Mouse (Mus musculus) heart, adult 10 weeks (tissue): ENCODE results near the gene Mgat2. TPM values are rescaled to one million over a fixed set of nuclear protein-coding genes. Genes with fewer than 3 reads are reported as not detected.

Experiments
- polyA plus RNA-seq: library from polyadenylated mRNA; stranded (reverse); fragments of 350-450 nt; fragmentation: Illumina TruSeq; extraction: RNeasy Lipid Tissue Mini Kit (QIAGEN cat#74804); gene quantifications from one replicate; pipeline ENCODE4 v1.2.3, GENCODE M21; 2014; ENCODE audit warnings: low read depth, low replicate concordance

Mgat2 gene
- 19.7 TPM for polyA plus RNA-seq

DNA sequence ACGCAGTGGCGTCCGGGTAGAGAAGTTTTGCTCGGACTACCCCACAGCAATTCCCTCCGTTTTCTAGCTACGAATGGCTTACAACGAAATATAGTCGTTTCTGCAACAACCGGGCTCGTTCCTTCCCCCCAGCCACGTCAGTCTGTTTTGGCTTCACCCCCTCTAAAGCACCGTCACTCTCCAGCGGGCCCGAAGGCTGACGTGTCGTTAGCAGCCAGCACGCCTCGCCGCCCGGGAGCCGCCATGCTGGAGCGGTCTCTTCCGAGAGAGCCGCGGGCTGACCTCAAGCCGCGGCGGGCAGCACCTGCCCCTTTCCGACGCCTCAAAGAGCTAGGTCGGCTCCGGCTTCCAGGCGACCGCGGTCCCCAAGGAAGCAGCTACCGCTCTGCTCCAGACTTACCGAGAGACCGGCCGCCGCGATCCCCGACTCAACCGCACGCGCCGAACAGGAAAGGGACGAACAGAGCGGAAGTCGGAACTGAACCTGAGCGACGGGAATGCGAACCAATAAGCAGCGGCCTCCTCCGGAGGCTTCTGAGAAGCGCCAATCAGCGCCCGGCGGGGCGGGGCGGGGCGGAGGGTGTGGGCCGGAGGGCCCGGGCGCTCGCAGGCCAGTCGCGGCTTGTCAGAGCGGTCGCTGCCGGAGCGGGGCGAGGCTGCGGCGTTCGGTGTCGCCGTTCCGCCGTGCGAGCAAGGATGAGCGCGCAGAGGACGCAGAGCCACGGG lies at the start of gene Mgat2, which contains the start of gene Rpl36al:
Gene Mgat2 (plus strand): TSS at position 575 of the 726 bp plus-strand sequence.
Gene Rpl36al (minus strand): TSS at position 501 of the 726 bp plus-strand sequence.

DNA sequence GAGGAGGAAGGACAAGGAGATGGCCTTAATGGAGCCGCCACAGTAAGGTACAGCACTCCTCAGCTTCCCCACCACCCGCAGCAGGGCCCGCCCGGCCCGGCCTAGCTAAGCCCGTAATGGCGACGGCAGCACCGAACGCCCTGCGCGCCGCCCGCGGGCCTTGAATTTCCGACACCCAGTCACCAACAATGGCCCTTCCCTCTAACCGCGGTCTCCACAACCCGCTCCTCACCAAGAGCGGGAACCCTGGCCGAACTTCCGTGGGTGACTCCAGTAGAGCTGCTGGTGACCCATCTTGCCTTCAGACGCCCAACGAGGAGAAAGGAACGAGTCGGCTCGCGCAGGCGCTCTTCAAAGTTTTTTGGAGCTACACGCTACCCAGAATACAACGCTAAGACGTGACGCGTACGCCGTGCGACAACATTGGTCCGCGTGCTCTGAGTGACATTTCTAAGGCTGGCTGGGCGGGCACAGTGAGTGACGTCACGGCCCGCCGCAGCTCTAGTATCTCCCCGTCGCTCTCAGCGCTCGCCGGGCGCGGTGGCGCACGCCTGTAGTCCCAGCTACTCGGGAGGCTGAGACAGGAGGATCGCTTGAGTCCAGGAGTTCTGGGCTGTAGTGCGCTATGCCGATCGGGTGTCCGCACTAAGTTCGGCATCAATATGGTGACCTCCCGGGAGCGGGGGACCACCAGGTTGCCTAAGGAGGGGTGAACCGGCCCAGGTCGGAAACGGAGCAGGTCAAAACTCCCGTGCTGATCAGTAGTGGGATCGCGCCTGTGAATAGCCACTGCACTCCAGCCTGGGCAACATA lies 25.0 kb upstream of the Mgat2 start, which contains the start of gene Rps29:
Gene Rps29 (minus strand): TSS at position 422 of the 813 bp plus-strand sequence.

DNA sequence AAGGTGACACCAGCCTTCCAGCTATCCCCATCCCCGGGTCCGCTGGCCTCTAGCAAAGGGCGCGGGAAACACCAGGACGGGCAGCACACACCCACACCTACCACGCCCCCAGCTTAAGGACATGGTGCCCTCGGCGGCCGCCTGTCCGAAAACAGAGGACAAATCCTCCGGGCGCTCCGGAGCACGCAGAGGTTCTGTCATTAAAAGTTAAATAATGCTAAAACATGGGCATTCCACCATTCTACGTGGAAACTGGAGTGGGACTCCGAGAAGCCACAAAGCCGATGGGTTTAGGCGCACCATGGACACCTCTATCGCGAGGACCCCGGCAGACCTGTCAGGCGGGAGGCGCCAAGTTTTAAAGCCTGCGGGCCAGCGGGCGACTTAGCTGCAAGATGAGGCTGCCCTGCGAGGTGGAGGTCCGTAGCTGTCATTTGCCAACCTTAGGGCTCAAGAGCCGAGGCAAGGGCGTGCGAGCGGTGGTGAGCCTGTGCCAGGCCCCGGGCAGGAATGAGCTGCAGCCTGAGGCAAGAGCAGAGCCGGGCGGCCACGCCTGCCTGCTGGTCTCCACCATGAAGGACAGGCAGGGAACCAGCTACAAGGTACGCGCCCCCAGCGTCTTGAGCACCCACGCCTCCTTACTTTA lies 15.4 kb upstream of the Mgat2 start, which contains the start of gene Lrr1:
Gene Lrr1 (plus strand): TSS at position 354 of the 646 bp plus-strand sequence.

DNA sequence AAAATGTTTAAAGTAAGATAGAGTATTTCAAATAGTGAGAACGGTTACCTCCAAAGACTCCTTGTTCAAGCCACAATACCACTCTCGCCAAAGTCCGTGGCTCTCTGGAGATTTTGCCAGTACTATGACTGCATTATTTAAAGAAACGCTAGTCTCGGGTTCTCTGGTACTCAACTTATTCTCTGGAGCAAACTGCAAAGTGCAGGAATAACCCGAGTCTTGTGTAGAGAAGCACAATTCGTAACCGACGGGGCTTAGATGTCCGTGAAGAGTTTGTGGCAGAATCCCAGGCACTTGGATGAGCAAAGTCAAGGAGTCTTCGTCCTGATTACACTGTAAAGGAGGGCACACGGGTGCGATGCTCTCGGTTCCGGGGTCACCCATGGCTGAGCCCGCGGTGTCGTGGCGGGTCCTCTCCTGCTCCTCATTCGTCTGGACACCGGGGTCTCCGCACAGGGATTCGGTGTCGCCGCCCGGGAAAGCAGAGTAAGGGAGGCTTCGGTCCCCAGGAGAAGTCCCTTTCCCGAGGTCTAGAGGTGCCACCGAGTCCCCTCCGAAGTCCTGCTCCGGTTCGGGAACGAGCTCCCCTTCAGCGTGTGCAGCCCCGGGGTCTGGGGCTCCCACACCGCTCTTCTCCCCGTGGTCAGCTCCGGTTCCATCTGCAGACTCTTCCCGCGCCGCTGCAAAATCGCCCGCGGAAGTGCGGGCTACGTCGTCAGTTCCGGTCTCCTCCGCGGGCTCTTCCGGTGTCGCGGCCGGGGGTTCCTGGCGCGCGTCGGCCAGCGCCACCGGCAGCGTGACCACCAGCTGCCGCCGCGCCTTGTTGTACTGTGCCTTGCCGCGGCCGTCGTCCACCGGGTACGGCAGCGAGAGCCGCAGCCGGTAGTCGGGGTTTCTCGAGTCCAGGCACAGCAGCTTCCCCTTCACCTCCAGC lies 12.8 kb downstream of the Mgat2 start, which contains the start of gene Gm49383:
Gene Gm49383 (minus strand): TSS at position 661 of the 934 bp plus-strand sequence.

DNA sequence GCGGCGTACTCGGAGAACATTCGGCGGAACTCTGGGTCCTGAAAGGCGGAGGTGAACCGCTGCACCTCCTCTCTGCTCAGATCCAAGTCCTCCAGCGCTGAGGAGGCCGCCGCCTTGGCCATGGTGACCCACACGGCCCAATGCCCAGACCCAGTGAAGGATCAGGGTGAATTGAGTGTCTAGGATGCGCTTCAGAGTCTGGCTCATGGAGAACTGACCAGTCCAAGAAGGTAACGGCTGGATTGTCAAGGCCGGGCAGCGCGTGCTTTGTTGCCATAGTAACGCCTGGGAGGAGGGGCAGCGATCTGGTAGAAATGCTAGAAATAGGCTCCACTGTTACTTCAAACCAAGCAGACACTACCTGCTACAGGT lies 14.2 kb downstream of the Mgat2 start, which contains the start of gene Dnaaf2:
Gene Dnaaf2 (minus strand): TSS at position 266 of the 372 bp plus-strand sequence.

DNA sequence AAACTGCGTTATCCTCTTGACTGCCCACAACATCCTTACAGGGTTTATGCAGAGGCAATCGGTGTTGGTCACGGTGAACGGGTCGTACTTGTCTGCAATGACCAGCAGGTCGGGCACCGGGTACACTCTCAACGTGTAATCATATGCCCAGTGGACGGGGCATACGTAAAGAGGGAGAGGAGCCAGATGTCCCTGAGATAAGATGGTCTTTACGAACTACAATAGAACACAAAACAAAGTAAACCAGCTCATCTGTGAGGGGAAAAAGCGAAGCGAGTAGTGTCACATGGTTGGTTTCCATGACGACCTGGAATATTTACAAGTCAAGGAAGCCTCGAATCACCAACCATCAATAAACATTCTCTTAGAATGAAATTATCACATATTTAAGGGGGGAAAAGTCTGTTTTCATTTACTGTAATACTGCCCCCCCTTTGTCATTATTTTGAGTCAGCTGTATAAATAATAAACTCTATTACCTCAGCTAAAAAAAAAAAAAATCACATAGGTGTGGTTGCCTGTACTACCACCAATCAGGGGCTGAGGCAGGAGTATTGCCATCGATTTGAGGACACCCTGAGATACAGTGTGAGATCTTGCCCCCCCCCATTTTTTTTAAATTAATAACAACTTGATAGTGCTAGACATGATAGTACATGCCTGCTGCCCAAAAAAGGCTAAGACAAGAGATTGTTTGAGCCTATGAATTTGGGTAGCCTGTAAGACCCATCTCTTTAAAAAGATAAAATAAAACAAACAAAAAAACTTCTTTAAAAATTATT lies 20.3 kb downstream of the Mgat2 start, which contains the start of gene Gm49384:
Gene Gm49384 (minus strand): TSS at position 216 of the 782 bp plus-strand sequence.

DNA sequence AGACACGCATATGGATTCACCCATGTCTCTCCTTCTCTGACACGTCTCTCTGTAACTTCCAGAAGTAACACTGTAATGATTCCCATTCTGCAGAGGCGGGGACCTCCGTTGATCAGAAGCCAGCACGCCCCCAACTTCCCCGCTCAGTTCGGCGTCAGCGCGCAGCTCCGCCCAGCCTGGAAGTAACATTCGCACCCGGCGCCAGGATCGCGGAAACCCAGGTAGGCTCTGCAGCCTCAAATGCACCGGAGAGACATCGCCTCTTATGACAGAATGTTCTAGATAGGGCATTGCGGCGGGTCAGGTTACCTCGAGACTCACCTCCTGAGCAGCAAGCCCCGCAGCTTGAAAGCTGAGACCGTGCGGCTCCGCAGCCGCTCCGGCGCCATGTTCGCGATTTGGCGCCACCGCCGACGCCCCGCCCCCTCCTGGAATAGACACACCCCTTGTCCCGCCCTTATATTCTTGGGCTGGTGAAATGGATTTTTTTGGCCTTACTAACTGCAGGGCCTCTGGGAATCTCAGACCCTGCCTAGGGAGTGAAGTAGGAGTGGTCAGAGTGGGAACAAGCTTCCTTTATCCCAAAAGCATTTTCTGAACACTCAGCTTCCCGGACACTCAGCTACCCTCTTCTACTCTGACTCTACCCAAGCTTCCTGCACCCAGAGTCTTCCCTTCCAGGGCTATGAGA lies 44.0 kb downstream of the Mgat2 start, which contains the start of gene Pole2:
Gene Pole2 (minus strand): TSS at position 420 of the 691 bp plus-strand sequence.

Other genes starting within 250 kb of the Mgat2 start
- 1,988 TPM for gene Rps29, start 25.0 kb upstream of the Mgat2 start, polyA plus RNA-seq
- not detected for gene Lrr1, start 15.3 kb upstream of the Mgat2 start, polyA plus RNA-seq
- 293 TPM for gene Rpl36al, start 74 bp upstream of the Mgat2 start, polyA plus RNA-seq
- gene Gm49383, start 12.9 kb downstream of the Mgat2 start, polyA plus RNA-seq: 2.6 TPM
- 0.97 TPM for gene Dnaaf2, start 14.3 kb downstream of the Mgat2 start, polyA plus RNA-seq
- 2.7 TPM for gene Gm49384, start 20.1 kb downstream of the Mgat2 start, polyA plus RNA-seq
- gene Pole2, start 44.0 kb downstream of the Mgat2 start, polyA plus RNA-seq: not detected
- gene Klhdc1, start 57.0 kb downstream of the Mgat2 start, polyA plus RNA-seq: 41.6 TPM
- 112 TPM for gene Klhdc2, start 112.5 kb downstream of the Mgat2 start, polyA plus RNA-seq
- gene Nemf, start 173.0 kb downstream of the Mgat2 start, polyA plus RNA-seq: 22.9 TPM
- gene Arf6, start 188.0 kb downstream of the Mgat2 start, polyA plus RNA-seq: 27.4 TPM
- not detected for gene Gm9887, start 188.3 kb downstream of the Mgat2 start, polyA plus RNA-seq